Mouse (Mus musculus) kidney, adult 18-20 months (tissue): Measurements from ENCODE around the gene Gpx2.

Experiments used
- DNase-seq: peaks from one replicate; pipeline ENCODE4 v3.0.0; 2021

Gene Gpx2

GRCm38 (mm10) chr12:76795350-76795749, at the start of gene Gpx2:
Gpx2 (minus strand) TSS chr12:76795554.
- DNase-seq = no peak

DNA sequence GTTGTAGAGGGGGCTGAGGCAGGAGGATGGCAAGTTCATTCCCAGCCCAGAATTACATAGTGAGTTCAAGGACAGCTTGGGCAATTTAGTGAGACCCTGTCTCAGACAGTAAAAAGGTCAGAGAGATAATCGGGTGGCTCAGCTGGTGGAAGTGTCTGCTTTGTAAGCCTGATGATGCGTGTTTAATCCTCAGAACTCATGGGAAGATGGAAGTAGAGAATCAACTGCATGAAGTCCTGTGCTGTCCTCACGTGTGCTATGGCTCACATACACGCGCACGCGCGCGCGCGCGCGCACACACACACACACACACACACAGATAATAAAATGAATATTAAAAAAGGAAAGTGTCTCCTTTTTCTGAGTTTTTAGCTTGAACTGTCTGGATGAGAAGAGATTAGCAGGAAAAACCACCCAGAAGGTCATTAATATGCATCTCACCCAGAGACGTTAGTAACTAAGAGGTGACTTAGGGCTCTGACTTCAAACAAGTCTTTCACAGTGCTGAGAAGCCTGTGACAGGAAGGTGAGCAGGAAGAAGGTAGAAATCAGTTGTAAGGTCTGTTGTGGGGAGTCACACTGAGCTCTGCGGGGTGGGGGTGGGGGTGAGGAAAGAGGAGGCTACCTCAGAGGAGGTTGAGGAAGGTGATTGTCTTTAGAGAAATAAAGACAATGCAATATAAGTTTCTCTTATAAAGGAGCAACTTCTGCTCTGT, 49.1 kb upstream of the Gpx2 start:
- DNase-seq = no peak

- DNase-seq = no peak
These were observed 44.7 kb upstream of the Gpx2 start for GRCm38 (mm10) chr12:76840081-76840480.

GRCm38 (mm10) chr12:76839298-76839697, 43.9 kb upstream of the Gpx2 start:
- DNase-seq = no peak

DNA sequence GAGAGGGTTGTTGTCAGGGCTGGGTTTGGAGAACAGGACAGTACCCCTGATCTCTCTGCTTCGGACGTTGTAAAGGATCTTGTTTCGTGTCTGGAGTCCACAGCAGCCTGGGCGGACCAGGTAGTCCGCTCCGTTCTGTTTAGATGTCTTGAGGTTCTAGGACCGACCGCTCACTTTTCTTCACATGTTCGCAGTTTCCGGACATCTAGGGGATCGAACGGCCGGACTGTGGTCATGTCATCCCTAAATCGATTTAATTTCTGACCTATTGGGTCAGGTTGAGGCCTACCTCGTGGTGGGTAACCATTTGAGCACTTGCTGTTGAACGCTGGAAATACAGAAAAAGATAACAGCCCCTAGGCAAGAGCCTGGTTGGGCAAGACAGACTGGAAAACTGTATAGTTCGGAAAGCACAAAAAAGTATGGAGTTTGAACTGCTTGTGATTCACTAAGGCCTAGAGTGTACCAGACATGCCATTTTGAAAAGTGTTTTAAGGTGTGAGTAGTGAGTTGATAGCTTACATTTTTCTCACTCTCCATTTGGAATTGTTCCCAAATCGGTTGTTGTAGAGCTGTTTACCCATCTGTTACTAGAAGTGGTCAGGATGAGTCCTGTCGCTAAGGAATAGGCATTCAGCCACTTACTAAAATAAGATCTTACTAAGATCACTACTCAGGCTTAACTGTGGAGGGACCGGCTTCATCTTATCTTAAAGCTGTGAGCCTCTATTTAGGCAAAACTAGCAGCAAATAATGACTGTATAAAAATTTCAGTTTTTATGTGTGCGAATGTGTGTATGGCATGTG, 42.7 kb upstream of the Gpx2 start:
- no peak for DNase-seq

DNA sequence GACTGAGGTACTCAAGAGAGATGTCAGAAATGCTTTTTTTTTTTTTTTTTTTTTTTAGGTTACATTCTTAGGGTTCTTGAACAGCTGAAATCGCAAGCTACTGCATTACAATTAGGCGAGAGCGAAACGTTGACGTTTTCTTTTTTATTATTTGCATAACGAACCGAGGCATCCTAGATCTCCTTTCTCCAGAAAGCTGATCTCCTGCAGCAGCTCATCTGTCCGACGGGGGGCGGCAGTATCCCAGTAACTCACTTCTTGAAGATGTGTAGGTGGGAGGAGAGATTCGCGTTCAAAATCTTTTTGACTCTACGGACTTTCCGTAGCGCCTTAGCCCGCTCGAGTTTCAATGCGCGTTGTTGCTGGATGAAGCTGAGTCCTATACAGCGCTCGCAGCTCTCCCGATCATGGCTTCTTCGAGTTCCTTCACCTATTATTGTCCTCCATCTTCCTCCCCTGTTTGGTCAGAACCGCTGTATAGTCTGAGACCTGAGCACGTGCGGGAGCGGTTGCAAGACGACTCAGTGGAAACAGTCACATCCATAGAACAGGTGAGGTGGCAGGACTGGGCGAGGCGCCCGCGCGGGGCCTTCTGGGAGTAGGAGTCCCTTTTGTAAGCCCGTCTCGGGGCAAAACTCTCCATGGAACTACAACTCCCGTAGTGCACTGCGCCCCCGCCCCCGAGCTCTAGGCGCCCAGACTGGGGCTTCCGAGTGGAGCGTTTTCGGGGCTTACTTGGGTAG, 41.9 kb upstream of the Gpx2 start:
- peak; percentile 99 for DNase-seq

GRCm38 (mm10) chr12:76832704-76833103, 37.4 kb upstream of the Gpx2 start:
- peak; percentile 13 for DNase-seq

- DNase-seq = no peak
These were observed 29.9 kb upstream of the Gpx2 start for GRCm38 (mm10) chr12:76825283-76825682.

DNA sequence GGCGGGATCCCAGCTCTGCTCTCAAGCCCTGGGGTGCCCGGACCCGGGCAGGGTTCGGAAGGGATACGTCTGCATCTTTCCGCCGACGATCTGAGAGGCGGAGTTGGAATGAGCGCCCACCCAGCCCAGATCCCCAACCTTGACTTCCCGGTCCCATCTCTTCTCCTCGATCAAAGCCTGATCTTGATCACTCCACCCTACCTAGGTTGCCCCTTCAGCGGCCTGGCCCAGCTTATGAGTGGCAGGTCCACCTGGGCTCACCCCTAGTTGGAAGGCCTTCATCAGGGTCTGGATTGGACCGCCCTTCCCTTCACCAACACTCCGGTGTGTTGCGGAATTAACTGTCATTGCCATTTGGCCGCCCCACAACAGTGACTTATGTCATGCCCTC, 27.3 kb upstream of the Gpx2 start, which contains the start of gene Rab15:
Rab15 (minus strand) TSS at position 258 of the 391 bp plus-strand sequence.
- no peak for DNase-seq

DNA sequence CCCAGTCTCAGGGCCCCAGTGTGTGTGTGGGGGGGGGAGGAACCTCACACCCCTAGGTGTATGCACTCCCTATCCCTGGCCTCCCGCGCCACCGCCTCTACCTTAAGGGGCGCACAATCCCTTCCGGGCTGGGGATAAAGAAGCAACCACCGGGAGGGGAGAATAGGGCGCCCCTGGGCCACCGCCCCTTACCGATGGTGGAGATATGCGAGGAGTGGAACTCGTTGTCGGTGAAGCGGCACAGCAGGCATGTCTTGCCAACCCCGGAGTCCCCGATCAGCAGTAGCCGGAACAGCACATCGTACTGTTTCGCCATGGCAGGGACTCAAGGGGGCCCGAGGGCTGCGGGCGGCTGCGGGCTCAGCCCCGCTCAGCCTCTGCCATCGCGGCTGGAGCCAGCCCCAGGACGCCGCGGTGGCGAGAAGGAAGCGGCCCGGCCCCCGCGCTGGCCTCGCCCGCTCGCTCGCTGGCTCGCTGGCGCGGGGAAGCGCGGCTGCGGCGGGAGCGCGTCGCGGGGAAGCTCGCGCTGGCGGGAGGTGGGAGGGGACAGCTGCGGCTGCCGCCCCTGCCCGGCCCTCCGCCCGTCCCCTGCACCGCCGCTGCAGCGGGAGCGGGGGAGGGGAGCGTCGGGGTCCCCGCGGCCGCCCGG, 26.8 kb upstream of the Gpx2 start:
- DNase-seq = peak; percentile 27

DNA sequence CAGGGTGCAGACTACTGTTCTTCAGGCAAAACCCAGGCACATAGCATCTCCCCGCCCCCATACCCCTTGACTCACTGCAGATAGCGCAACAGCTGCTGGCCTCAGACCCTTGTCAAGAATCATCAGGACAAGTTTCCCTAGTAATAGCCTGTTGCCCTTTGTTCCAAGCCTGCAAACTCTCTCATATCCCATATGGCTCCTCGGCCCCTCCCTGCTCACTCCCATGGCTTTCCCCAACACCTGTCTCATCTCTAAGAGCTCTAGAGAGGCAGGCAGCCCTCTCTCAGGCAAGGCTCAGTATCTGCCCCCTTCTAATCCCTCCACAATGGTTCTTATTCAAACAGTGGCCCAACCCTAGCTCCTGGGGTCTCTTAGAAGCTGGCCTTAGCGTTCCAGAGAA, 25.3 kb upstream of the Gpx2 start:
- DNase-seq = no peak

DNA sequence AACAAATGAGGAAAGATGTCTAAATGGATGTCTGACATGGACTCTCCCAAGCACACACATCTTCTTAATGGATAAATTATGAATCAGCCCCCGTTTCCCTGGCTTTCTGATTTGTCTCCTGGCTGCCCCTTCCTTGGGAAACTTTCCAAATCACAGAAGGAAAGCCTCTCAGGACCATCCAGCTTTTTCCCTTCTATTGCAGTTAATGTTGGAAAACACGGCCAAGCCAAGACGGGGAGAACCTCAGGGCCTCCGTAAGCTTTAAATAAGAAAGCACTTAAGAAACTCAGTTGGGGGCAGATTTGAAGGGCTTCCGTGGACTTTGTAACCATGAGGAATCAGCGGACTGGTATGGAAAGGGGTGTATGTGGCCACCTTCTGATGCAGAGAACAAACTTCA, 24.5 kb upstream of the Gpx2 start:
- DNase-seq = no peak

- DNase-seq = no peak
These were observed 23.6 kb upstream of the Gpx2 start for GRCm38 (mm10) chr12:76818908-76819307.

GRCm38 (mm10) chr12:76818120-76818519, 22.8 kb upstream of the Gpx2 start:
- DNase-seq = peak; percentile 58

GRCm38 (mm10) chr12:76817176-76817575, 21.8 kb upstream of the Gpx2 start:
- no peak for DNase-seq

DNA sequence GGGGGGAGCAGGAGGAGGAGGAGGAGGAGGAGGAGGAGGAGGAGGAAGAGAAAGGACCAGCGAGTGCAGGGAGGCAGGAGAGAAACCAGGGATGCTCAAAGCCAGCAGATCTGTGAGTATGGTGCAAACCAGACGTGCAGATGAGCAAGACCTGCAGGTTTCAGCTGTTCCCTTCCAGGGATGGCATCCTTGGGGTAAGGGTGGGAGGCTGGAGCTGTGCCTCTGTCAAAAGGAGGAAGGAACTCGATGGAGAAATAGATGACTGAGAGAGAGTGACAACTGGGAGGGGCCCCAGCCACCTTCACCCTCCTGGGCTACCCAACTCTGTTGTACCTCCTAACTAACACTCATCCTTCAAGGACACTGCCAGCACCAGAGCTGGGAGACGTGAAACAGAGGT, 21.4 kb upstream of the Gpx2 start:
- no peak for DNase-seq

DNA sequence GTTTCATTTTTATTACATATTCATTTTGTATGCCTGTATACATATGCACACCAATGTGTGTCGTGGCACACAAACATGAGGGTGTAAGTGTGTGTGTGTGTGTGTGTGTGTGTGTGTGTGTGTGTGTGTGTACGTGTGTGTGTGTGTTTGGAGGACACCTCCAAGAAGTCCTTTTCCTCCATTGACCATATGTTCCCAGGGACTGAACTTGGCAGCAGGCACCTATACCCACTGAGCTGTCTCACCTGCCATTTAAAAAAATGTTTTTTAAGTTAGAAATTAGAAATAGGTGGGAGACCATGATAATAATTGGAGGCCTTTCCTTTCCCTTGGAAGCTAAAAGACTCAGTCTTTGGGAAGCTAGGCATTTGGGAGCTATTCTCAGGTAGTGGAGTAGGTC, 18.8 kb upstream of the Gpx2 start:
- DNase-seq = no peak

GRCm38 (mm10) chr12:76813543-76813942, 18.2 kb upstream of the Gpx2 start:
- DNase-seq = no peak

GRCm38 (mm10) chr12:76811006-76811405, 15.7 kb upstream of the Gpx2 start:
- no peak for DNase-seq

GRCm38 (mm10) chr12:76810491-76810890, 15.1 kb upstream of the Gpx2 start:
- no peak for DNase-seq

GRCm38 (mm10) chr12:76807796-76808195, 12.4 kb upstream of the Gpx2 start:
- no peak for DNase-seq

DNA sequence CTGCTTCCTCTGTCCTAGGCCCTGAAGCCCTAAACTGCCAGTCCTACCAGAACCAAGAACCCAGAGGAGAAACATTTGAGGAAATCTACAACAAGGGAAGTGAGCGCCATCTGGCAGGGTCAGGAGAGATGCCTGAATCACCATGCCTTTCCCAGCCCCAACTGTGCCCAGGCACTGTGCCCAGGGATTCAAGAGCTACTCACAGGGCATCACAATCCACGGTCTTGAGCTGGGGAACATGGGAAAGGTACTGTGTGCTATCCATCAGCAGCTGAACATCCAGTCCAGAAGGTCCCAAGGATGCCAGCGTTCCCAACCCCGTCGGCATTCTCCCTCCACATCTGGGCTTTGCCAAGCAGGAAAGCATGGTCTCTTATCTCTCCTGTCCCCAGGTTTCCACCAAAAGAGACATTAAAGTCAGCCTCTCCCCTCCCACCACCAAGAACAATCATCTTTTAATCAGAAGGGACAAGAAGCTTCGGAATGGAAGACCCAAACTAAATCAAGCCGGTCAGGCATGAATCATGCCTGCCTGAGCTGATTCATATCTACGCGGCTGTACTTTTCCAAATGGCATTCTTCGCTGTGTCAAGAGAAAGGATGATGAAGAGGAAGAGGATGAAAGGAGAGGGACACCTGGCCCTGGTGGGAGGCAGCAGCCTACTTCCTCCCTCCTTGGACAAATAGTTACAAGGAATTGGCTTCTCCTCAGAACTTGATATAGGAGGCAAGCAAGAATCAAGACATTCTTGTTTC, 9.9 kb upstream of the Gpx2 start:
- no peak for DNase-seq
